Mouse (Mus musculus) hindbrain, embryonic 13.5 days (tissue): Measurements from ENCODE around the gene Tspan4. TPM values are rescaled to one million over a fixed set of nuclear protein-coding genes. Genes with fewer than 3 reads are reported as not detected.

Experiments
- ATAC-seq: fragments of 200-750 bp; cut with Nextera tagmentation; 2 replicates; pipeline ENCODE4 v1.8.0; 2017; ENCODE audit warnings: moderate TSS enrichment; ENCODE audit not compliant: low FRiP score
- H3K27ac ChIP-seq: fragments of 300-500 bp; sonication (generic); 2 replicates; pipeline ENCODE4 v1.5.1; 2015; ENCODE audit warnings: inconsistent platforms, mild to moderate bottlenecking, moderate library complexity
- H3K27me3 ChIP-seq: fragments of 300-500 bp; sonication (generic); 2 replicates; pipeline ENCODE4 v1.6.1; 2015; ENCODE audit warnings: mild to moderate bottlenecking, inconsistent platforms
- H3K36me3 ChIP-seq: fragments of 300-500 bp; sonication (generic); 2 replicates; pipeline ENCODE4 v1.6.1; 2015; ENCODE audit warnings: mild to moderate bottlenecking, inconsistent platforms
- H3K4me1 ChIP-seq: fragments of 300-500 bp; sonication (generic); replicated peaks from 2 replicates; pipeline ENCODE4 v1.6.1; 2015; ENCODE audit warnings: inconsistent platforms
- H3K4me2 ChIP-seq: fragments of 300-500 bp; sonication (generic); 2 replicates; pipeline ENCODE4 v1.6.1; 2015; ENCODE audit warnings: inconsistent platforms, mild to moderate bottlenecking, moderate library complexity
- H3K4me3 ChIP-seq: fragments of 300-500 bp; sonication (generic); 2 replicates; pipeline ENCODE4 v1.5.1; 2015; ENCODE audit warnings: mild to moderate bottlenecking, inconsistent platforms
- H3K9ac ChIP-seq: fragments of 300-500 bp; sonication (generic); 2 replicates; pipeline ENCODE4 v1.6.1; 2015; ENCODE audit warnings: mild to moderate bottlenecking, inconsistent platforms
- H3K9me3 ChIP-seq: fragments of 300-500 bp; sonication (generic); 2 replicates; pipeline ENCODE4 v1.6.1; 2016; ENCODE audit warnings: inconsistent platforms
- WGBS: fragments of 180-500 bp; shearing (Covaris S2); methylation state at CpG from one replicate; pipeline ENCODE4 v1.1.7; 2015; 5-methylcytosine and 5-hydroxymethylcytosine counted together
- polyA plus RNA-seq: library from polyadenylated mRNA; unstranded; fragments of >200 nt; fragmentation: Nextera tagmentation; extraction: Ambion mirVana; gene quantifications from 2 replicates; pipeline ENCODE4 v1.2.1, GENCODE M21; 2015

The Tspan4 gene
- polyA plus RNA-seq, 1 experiment from 2014 or later = 34.1 TPM

- Histone ChIP-seq H3K4me2 (no peak overlapping the region), H3K4me3 (no peak overlapping the region), H3K27me3 (no peaks in the 10 kb centered on the region), H3K4me1 (no peaks in the 10 kb centered on the region), H3K9me3 (no peaks in the 10 kb centered on the region), H3K27ac (no peak overlapping the region), H3K36me3 (peaks cover 48% of the 10 kb centered on the region), H3K9ac (no peak overlapping the region)
- ATAC-seq = no peak
- 92% methylated on average over 5 of the region's 5 CpGs for WGBS
Observed at GRCm38 (mm10) chr7:141502556-141502905, 27.5 kb downstream of the Tspan4 start.

GRCm38 (mm10) chr7:141506278-141506677, 31.2 kb downstream of the Tspan4 start:
- H3K4me2 ChIP-seq = no peak overlapping the region
- no peak for ATAC-seq
- H3K9ac ChIP-seq = no peak overlapping the region
- 78% methylated on average over 2 of the region's 2 CpGs for WGBS
- no peaks in the 10 kb centered on the region for H3K27me3 ChIP-seq
- H3K27ac ChIP-seq = no peak overlapping the region
- peaks cover 45% of the 10 kb centered on the region for H3K36me3 ChIP-seq
- no peaks in the 10 kb centered on the region for H3K4me1 ChIP-seq
- H3K9me3 ChIP-seq = no peaks in the 10 kb centered on the region
- no peak overlapping the region for H3K4me3 ChIP-seq

- no peaks in the 10 kb centered on the region for H3K4me1 ChIP-seq
- H3K9ac ChIP-seq = no peak overlapping the region
- no peak overlapping the region for H3K4me2 ChIP-seq
- H3K27ac ChIP-seq = peak overlapping the region; percentile 30
- H3K36me3 ChIP-seq = peaks cover 45% of the 10 kb centered on the region
- no peaks in the 10 kb centered on the region for H3K27me3 ChIP-seq
- no peaks in the 10 kb centered on the region for H3K9me3 ChIP-seq
- H3K4me3 ChIP-seq = no peak overlapping the region
- ATAC-seq = no peak
Observed at GRCm38 (mm10) chr7:141508160-141508559, 33.1 kb downstream of the Tspan4 start.

GRCm38 (mm10) chr7:141510196-141510595, 35.2 kb downstream of the Tspan4 start:
- Histone ChIP-seq H3K36me3 (peaks cover 58% of the 10 kb centered on the region), H3K4me3 (no peak overlapping the region), H3K27ac (no peak overlapping the region), H3K9me3 (no peaks in the 10 kb centered on the region), H3K4me1 (no peaks in the 10 kb centered on the region), H3K4me2 (no peak overlapping the region), H3K9ac (no peak overlapping the region), H3K27me3 (no peaks in the 10 kb centered on the region)
- 92% methylated on average over 5 of the region's 5 CpGs for WGBS
- ATAC-seq = no peak

- no peak overlapping the region for H3K9ac ChIP-seq
- H3K36me3 ChIP-seq = peaks cover 64% of the 10 kb centered on the region
- no peaks in the 10 kb centered on the region for H3K27me3 ChIP-seq
- no peaks in the 10 kb centered on the region for H3K4me1 ChIP-seq
- WGBS = 73% methylated on average over 8 of the region's 8 CpGs
- H3K4me3 ChIP-seq = no peak overlapping the region
- no peak for ATAC-seq
- no peaks in the 10 kb centered on the region for H3K9me3 ChIP-seq
- no peak overlapping the region for H3K4me2 ChIP-seq
- H3K27ac ChIP-seq = no peak overlapping the region
Observed at GRCm38 (mm10) chr7:141510681-141511191, 35.7 kb downstream of the Tspan4 start.

- Histone ChIP-seq H3K4me1 (no peaks in the 10 kb centered on the region; the same call in 1 of the 2 replicates), H3K9me3 (no peaks in the 10 kb centered on the region), H3K27me3 (no peaks in the 10 kb centered on the region), H3K36me3 (peaks cover 83% of the 10 kb centered on the region), H3K9ac (no peak overlapping the region), H3K4me3 (no peak overlapping the region), H3K4me2 (no peak overlapping the region), H3K27ac (no peak overlapping the region)
- ATAC-seq = no peak
- 89% methylated on average over 4 of the region's 4 CpGs for WGBS
Observed at GRCm38 (mm10) chr7:141517638-141518037, 42.6 kb downstream of the Tspan4 start.

- WGBS = 80% methylated on average over 5 of the region's 5 CpGs
- H3K36me3 ChIP-seq = peaks cover 80% of the 10 kb centered on the region
Observed at GRCm38 (mm10) chr7:141518296-141518695, 43.3 kb downstream of the Tspan4 start.

GRCm38 (mm10) chr7:141518926-141519325, 43.9 kb downstream of the Tspan4 start:
- Histone ChIP-seq H3K9ac (no peak overlapping the region), H3K4me3 (no peak overlapping the region), H3K4me1 (no peaks in the 10 kb centered on the region; the same call in 1 of the 2 replicates), H3K27me3 (no peaks in the 10 kb centered on the region), H3K4me2 (no peak overlapping the region), H3K9me3 (no peaks in the 10 kb centered on the region), H3K36me3 (peaks cover 74% of the 10 kb centered on the region), H3K27ac (no peak overlapping the region)
- no peak for ATAC-seq
- 72% methylated on average over 3 of the region's 3 CpGs for WGBS

More at GRCm38 (mm10) chr7:141518296-141518695, 43.3 kb downstream of the Tspan4 start:
- no peaks in the 10 kb centered on the region for H3K27me3 ChIP-seq
- H3K27ac ChIP-seq = 0 out of 2 replicates have a peak overlapping the region, but pooled peaks have one; percentile 12
- H3K9ac ChIP-seq = no peak overlapping the region
- H3K4me3 ChIP-seq = no peak overlapping the region
- H3K9me3 ChIP-seq = no peaks in the 10 kb centered on the region
- H3K4me1 ChIP-seq = no peaks in the 10 kb centered on the region; the same call in 1 of the 2 replicates
- ATAC-seq = no peak
- H3K4me2 ChIP-seq = no peak overlapping the region

- H3K4me2 ChIP-seq = no peak overlapping the region
- 76% methylated on average over 1 of the region's 1 CpGs for WGBS
- no peak for ATAC-seq
- no peaks in the 10 kb centered on the region for H3K9me3 ChIP-seq
- H3K27ac ChIP-seq = no peak overlapping the region
- H3K4me3 ChIP-seq = no peak overlapping the region
- H3K27me3 ChIP-seq = no peaks in the 10 kb centered on the region
- peaks cover 68% of the 10 kb centered on the region for H3K36me3 ChIP-seq
- no peak overlapping the region for H3K9ac ChIP-seq
- H3K4me1 ChIP-seq = peaks cover 1% of the 10 kb centered on the region; the same call in 1 of the 2 replicates
Observed at GRCm38 (mm10) chr7:141519795-141520194, 44.8 kb downstream of the Tspan4 start.

- no peak overlapping the region for H3K9ac ChIP-seq
- H3K27ac ChIP-seq = no peak overlapping the region
- no peak overlapping the region for H3K4me2 ChIP-seq
- no peak overlapping the region for H3K4me3 ChIP-seq
- no peaks in the 10 kb centered on the region for H3K27me3 ChIP-seq
- H3K36me3 ChIP-seq = peaks cover 60% of the 10 kb centered on the region
- no peaks in the 10 kb centered on the region for H3K9me3 ChIP-seq
- WGBS = 48% methylated on average over 4 of the region's 4 CpGs
- peaks cover 5% of the 10 kb centered on the region; the same call in 1 of the 2 replicates for H3K4me1 ChIP-seq
- no peak for ATAC-seq
Observed at GRCm38 (mm10) chr7:141523007-141523406, 48.0 kb downstream of the Tspan4 start.

GRCm38 (mm10) chr7:141524271-141524670, 49.2 kb downstream of the Tspan4 start:
- Histone ChIP-seq H3K4me2 (no peak overlapping the region), H3K4me1 (peaks cover 5% of the 10 kb centered on the region; the same call in 1 of the 2 replicates), H3K9ac (no peak overlapping the region), H3K4me3 (no peak overlapping the region), H3K9me3 (no peaks in the 10 kb centered on the region), H3K27me3 (no peaks in the 10 kb centered on the region), H3K36me3 (peaks cover 61% of the 10 kb centered on the region), H3K27ac (no peak overlapping the region)
- ATAC-seq = no peak
- 88% methylated on average over 4 of the region's 4 CpGs for WGBS

- peak; percentile 86 for ATAC-seq
- H3K9me3 ChIP-seq = no peaks in the 10 kb centered on the region
- peaks cover 61% of the 10 kb centered on the region for H3K36me3 ChIP-seq
- H3K4me3 ChIP-seq = no peak overlapping the region
- WGBS = 52% methylated on average over 6 of the region's 6 CpGs
- peak overlapping the region; percentile 69; the same call in 1 of the 2 replicates for H3K27ac ChIP-seq
- no peaks in the 10 kb centered on the region for H3K27me3 ChIP-seq
- H3K9ac ChIP-seq = 0 out of 2 replicates have a peak overlapping the region, but pooled peaks have one; percentile 43
- H3K4me2 ChIP-seq = no peak overlapping the region
- peaks cover 5% of the 10 kb centered on the region; the same call in 1 of the 2 replicates for H3K4me1 ChIP-seq
Observed at GRCm38 (mm10) chr7:141524760-141525579, 49.9 kb downstream of the Tspan4 start.

- ATAC-seq = peak; percentile 21; the same call in 1 of the 2 replicates
- no peak overlapping the region for H3K4me3 ChIP-seq
- H3K4me1 ChIP-seq = peaks cover 5% of the 10 kb centered on the region; the same call in 1 of the 2 replicates
- H3K4me2 ChIP-seq = no peak overlapping the region
- H3K36me3 ChIP-seq = peaks cover 64% of the 10 kb centered on the region
- H3K9me3 ChIP-seq = no peaks in the 10 kb centered on the region
- peak overlapping the region; percentile 30 for H3K27ac ChIP-seq
- peak overlapping the region; percentile 43 for H3K9ac ChIP-seq
- WGBS = 91% methylated on average over 4 of the region's 4 CpGs
- H3K27me3 ChIP-seq = no peaks in the 10 kb centered on the region
Observed at GRCm38 (mm10) chr7:141525580-141525925, 50.5 kb downstream of the Tspan4 start.
